Mouse (Mus musculus): ENCODE results near the gene Gm49450. TPM values are rescaled to one million over a fixed set of nuclear protein-coding genes. Genes with fewer than 3 reads are reported as not detected.
"Not testable (repeated sequence)": the region's sequence is repeated elsewhere in the genome, so short reads cannot be mapped to it uniquely, and the experiment has no call there.

The Gm49450 gene
- polyA plus RNA-seq, 1 experiment from 2014 or later: not detected

DNA sequence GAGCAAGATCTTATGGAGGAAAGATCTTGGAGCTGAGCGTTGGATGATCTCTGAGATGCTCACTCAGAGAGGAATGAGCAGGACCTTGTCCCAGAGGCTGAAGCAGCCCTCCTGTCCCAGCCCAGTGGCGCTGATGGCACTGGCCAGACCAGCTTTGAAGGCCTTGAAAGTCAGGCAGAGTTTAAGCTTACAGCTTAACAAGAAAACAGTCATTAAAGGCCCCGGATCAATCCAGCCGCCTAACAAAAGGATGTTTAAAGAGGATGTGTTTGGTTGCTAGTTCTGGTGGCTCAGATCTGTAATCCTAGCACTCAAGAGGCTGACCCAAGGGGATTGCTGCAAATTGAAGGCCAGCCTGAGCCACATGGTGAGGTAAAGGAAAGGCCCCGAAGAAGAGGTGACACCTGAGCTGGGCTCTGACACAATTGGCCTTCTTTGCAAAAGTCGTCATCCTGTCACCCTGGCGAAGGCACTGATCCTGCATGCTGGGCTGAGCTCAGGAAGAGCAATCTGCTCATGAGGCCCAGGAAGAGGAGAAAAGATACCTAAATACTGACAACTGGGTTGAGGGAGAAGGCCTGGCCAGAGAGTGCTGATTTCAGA is 26.8 kb upstream of the Gm49450 start:
- ATAC-seq (ENCODE audit: insufficient number of reproducible peaks, insufficient read depth, low FRiP score, low read depth): no peak
- 52% methylated on average over 7 of the region's 7 CpGs for WGBS
- H3K4me1 ChIP-seq (ENCODE audit: control insufficient read depth, insufficient read depth, low read length): 0 out of 2 replicates have a peak, but pooled peaks cover 7% of the 10 kb centered on the region
- H3K27me3 ChIP-seq (ENCODE audit: control insufficient read depth, insufficient read depth, low read length): no peaks in the 10 kb centered on the region
- H3K9me3 ChIP-seq (ENCODE audit: control insufficient read depth, low read depth, low read length): no peaks in the 10 kb centered on the region
- no peak overlapping the region for H3K9ac ChIP-seq (replicated peaks; ENCODE audit: low read depth, low read length)
- no peaks in the 10 kb centered on the region for H3K36me3 ChIP-seq (ENCODE audit: control insufficient read depth, insufficient read depth, low read length)
- no peak overlapping the region for H3K27ac ChIP-seq (ENCODE audit: low read length)
- no peak overlapping the region for H3K4me2 ChIP-seq (replicated peaks; ENCODE audit: low read depth, low read length)
- H3K4me3 ChIP-seq (ENCODE audit: low read depth, low read length): no peak overlapping the region

DNA sequence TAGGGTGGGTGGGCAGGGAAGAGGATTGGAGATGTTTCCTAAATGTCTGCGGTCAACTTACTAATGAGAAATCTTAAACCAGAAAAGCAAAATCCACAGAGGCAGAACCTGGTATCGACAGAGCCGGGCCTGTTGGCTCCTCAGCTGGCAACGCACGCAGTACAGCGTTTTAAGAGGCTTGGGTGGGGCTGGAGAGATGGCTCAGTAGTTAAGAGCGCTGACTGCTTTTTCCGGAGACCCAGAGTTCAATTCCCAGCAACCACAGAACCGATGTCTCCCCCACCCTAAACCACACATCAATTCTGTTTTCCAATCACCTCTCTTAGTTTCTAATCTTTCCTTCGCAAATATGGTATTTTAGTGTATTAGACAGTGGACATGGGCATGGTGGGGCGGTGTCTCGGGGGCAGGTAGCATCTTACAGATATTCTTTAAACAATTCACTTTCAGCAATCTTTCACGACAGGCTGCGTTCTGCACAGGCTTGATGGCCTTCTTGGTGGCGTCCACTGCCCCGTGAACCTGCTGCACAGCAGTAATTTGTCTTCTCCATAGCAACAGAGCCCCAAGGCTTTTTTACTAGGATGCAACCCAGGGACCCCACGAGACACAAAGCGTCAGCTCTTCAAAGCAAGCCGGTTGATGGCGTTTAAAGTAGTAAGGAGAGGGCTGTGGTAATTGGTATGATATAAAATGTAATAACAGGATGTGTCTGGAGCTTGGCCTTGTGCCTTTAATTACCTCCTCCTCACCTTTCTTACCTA is 25.2 kb upstream of the Gm49450 start:
- WGBS: 67% methylated on average over 20 of the region's 20 CpGs
- Histone ChIP-seq H3K27ac (ENCODE audit: low read length) (no peak overlapping the region), H3K9me3 (ENCODE audit: control insufficient read depth, low read depth, low read length) (no peaks in the 10 kb centered on the region), H3K36me3 (ENCODE audit: control insufficient read depth, insufficient read depth, low read length) (no peaks in the 10 kb centered on the region), H3K4me3 (ENCODE audit: low read depth, low read length) (no peak overlapping the region), H3K4me2 (replicated peaks; ENCODE audit: low read depth, low read length) (no peak overlapping the region), H3K4me1 (ENCODE audit: control insufficient read depth, insufficient read depth, low read length) (no peaks in the 10 kb centered on the region), H3K27me3 (ENCODE audit: control insufficient read depth, insufficient read depth, low read length) (no peaks in the 10 kb centered on the region), H3K9ac (replicated peaks; ENCODE audit: low read depth, low read length) (no peak overlapping the region)
- ATAC-seq (ENCODE audit: insufficient number of reproducible peaks, insufficient read depth, low FRiP score, low read depth): no peak

DNA sequence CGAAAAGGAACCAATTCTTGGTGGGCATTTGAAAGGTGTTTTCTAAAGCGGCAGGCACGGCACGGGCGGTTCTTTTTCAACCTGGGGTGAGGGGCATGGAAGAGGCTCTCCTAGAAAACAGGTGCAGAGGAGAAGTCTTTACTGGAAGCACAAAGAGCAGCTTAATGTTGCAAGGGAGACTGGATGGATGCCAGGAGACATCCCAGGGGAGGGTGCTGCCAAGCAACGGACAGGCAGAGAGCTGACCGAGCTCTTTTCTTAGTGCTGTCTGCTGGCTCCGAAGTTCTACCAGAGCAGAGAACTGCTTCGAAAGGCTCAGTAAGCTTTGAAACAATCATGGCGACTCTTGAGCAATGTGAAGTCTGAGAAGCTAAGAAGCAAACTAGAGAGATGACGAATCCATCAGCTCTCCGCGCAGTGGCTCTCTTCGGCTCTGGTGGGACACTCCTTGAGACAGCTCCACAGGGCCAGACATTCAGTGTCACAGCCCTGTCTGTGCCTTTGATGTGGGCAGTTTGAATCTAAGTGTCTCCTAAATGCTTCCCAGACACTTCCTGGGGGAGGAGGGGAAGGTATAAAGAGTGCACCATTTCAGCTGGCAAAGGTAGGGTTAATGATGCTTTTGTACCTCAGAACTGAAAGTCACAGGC is 24.5 kb upstream of the Gm49450 start:
- no peak overlapping the region for H3K9ac ChIP-seq (replicated peaks; ENCODE audit: low read depth, low read length)
- WGBS: 57% methylated on average over 14 of the region's 14 CpGs
- ATAC-seq (ENCODE audit: insufficient number of reproducible peaks, insufficient read depth, low FRiP score, low read depth): no peak

DNA sequence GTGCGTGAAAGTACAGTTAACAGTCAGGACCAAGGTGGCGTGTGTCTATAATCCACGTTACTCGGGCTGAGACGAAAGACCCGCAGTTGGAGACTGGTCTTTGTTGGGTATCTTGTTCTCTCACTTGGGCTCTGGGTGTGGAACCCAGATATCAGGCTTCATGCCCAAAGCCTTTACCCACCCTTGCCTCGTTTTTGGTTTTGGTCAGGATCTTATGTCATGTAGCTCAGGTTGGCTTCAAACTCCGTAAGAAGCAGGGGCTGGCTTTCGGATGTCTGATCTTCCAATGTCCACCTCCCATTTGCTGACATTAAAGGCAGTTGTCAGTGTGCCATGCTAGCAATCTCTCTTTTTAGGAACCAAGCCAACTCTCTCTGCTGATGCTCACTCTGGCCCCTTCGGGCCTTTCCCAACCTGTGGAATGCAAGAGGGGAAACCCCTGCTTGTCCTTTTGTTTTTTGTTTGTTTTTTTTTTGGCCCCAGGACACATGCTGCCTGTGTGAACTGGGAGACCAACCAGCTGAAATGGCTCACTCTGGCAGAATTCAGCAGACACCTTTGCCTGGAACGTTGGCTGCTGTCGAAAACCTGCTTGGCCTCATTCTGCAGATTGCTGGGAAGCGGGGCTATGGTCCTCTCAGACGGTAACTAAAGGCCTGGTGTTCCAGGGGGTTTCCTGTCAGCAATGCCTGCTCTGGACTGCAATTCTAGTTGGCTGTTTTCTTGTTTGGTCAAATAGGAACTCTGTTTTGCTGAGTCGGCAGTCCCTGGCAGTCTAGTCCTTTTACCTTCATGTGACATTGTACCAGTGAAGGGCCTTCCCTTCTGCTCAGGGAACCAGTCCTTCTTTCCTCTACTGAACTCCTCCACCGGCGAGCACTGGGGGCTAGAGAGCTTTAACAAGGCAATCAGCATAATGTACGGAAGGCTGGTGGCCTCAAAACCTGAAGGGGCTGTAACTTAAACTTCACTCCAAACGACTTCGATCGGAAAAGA is 23.7 kb upstream of the Gm49450 start:
- Histone ChIP-seq H3K27me3 (ENCODE audit: control insufficient read depth, insufficient read depth, low read length) (no peaks in the 10 kb centered on the region), H3K36me3 (ENCODE audit: control insufficient read depth, insufficient read depth, low read length) (no peaks in the 10 kb centered on the region), H3K4me3 (ENCODE audit: low read depth, low read length) (no peak overlapping the region), H3K27ac (ENCODE audit: low read length) (no peak overlapping the region), H3K9me3 (ENCODE audit: control insufficient read depth, low read depth, low read length) (no peaks in the 10 kb centered on the region), H3K4me1 (ENCODE audit: control insufficient read depth, insufficient read depth, low read length) (no peaks in the 10 kb centered on the region), H3K9ac (replicated peaks; ENCODE audit: low read depth, low read length) (no peak overlapping the region), H3K4me2 (replicated peaks; ENCODE audit: low read depth, low read length) (no peak overlapping the region)
- 68% methylated on average over 21 of the region's 21 CpGs for WGBS
- no peak for ATAC-seq (ENCODE audit: insufficient number of reproducible peaks, insufficient read depth, low FRiP score, low read depth)

More for the DNA sequence above, 24.5 kb upstream of the Gm49450 start:
- Histone ChIP-seq H3K4me2 (replicated peaks; ENCODE audit: low read depth, low read length) (no peak overlapping the region), H3K36me3 (ENCODE audit: control insufficient read depth, insufficient read depth, low read length) (no peaks in the 10 kb centered on the region), H3K4me1 (ENCODE audit: control insufficient read depth, insufficient read depth, low read length) (no peaks in the 10 kb centered on the region), H3K27ac (ENCODE audit: low read length) (no peak overlapping the region), H3K9me3 (ENCODE audit: control insufficient read depth, low read depth, low read length) (no peaks in the 10 kb centered on the region), H3K27me3 (ENCODE audit: control insufficient read depth, insufficient read depth, low read length) (no peaks in the 10 kb centered on the region), H3K4me3 (ENCODE audit: low read depth, low read length) (no peak overlapping the region)

DNA sequence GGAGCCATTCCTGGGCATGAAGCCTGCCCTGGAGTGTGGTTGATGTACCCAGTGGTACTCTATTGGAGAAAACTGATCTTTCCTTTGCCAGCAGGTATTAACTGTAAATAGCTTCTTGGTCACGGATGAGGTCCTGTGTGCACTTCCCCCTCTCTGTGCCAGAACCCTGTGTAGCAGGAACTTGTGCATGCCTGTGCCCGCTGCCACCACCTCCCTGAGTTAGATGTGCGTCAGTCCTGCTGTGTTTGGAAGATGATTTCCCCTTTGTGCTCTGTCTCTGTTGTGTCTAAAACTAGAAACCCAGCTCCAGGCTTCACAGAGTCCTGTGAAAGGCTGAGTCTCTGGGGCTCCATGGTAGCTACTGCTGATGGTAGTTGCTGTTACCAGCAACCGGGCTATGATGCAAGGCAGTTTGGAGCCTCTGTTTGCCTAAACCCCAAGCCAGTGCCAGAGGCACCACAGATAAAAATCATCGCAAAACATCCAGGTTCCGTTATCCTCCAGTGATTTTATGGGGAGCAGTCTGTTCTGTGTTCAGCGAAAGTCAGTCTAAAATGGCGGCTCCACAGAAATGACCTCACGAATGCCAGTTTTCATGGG is 19.8 kb upstream of the Gm49450 start:
- Histone ChIP-seq H3K9ac (replicated peaks; ENCODE audit: low read depth, low read length) (no peak overlapping the region), H3K27me3 (ENCODE audit: control insufficient read depth, insufficient read depth, low read length) (no peaks in the 10 kb centered on the region), H3K4me2 (replicated peaks; ENCODE audit: low read depth, low read length) (no peak overlapping the region), H3K36me3 (ENCODE audit: control insufficient read depth, insufficient read depth, low read length) (no peaks in the 10 kb centered on the region), H3K4me3 (ENCODE audit: low read depth, low read length) (no peak overlapping the region), H3K9me3 (ENCODE audit: control insufficient read depth, low read depth, low read length) (no peaks in the 10 kb centered on the region), H3K27ac (ENCODE audit: low read length) (no peak overlapping the region), H3K4me1 (ENCODE audit: control insufficient read depth, insufficient read depth, low read length) (peaks cover 14% of the 10 kb centered on the region)
- ATAC-seq (ENCODE audit: insufficient number of reproducible peaks, insufficient read depth, low FRiP score, low read depth): no peak
- 84% methylated on average over 9 of the region's 9 CpGs for WGBS

DNA sequence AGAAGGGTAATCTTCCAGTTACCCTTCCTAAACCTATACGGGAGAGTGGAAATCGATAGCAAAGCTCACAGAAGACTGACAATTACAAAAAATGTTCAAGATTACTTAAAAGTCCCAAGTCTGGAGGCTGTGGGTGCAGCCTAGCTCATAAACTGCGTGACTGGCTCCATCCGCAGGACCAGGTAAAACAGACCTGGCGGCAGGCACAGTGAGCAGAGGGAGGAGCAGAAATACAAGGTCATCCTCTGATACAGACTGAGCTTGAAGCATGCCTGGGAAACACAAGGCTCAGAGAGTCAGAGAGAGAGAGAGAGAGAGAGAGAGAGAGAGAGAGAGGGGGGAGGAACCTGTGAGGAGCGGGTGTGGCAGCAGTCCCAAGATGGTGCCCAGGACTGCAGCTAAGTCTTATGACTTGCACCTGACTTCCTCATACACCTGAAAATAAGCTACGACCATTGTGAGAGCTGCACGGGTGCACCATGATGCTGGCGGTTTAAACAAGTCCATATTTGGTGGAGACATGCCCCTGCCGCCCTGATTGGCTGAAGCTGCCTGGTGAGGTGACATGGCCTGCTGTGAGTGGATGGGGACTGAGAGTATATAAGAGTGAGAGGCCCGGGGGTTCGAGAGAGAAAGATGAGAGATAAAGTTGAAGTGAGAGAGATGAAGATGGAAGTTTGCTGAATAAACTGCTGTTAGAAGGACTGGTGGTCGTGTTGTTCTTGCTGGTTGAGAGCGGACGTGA is 18.4 kb upstream of the Gm49450 start:
- H3K9ac ChIP-seq (replicated peaks; ENCODE audit: low read depth, low read length); H3K4me3 ChIP-seq (ENCODE audit: low read depth, low read length); H3K36me3 ChIP-seq (ENCODE audit: control insufficient read depth, insufficient read depth, low read length); H3K9me3 ChIP-seq (ENCODE audit: control insufficient read depth, low read depth, low read length); H3K4me2 ChIP-seq (replicated peaks; ENCODE audit: low read depth, low read length); ATAC-seq (ENCODE audit: insufficient number of reproducible peaks, insufficient read depth, low FRiP score, low read depth); H3K27me3 ChIP-seq (ENCODE audit: control insufficient read depth, insufficient read depth, low read length); H3K27ac ChIP-seq (ENCODE audit: low read length): not testable (repeated sequence)
- 67% methylated on average over 15 of the region's 15 CpGs for WGBS
- H3K4me1 ChIP-seq (ENCODE audit: control insufficient read depth, insufficient read depth, low read length): peaks cover 14% of the 10 kb centered on the region

DNA sequence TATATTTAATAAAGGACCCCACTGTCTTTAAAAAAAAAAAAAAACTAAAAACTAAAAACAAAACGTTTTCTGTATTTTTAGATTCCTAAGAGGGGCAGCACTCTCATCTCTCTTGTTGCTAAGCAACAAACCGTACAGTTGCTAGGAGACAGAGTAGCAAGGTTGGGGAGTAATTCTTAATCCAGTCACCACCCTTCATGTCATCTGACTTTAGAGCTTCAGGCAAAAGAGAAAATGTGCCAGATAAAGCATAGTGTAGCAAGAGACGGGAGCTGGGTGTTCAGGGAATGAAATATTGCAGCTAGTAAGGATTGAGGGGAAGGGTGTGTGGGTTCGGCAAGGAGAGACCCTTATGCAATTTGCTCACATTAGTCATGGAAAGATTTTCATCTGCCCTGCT is 17.8 kb upstream of the Gm49450 start:
- no peak for ATAC-seq (ENCODE audit: insufficient number of reproducible peaks, insufficient read depth, low FRiP score, low read depth)

More for the DNA sequence above, 17.8 kb upstream of the Gm49450 start:
- Histone ChIP-seq H3K36me3 (ENCODE audit: control insufficient read depth, insufficient read depth, low read length) (no peaks in the 10 kb centered on the region), H3K9ac (replicated peaks; ENCODE audit: low read depth, low read length) (no peak overlapping the region), H3K4me1 (ENCODE audit: control insufficient read depth, insufficient read depth, low read length) (peaks cover 14% of the 10 kb centered on the region), H3K4me2 (replicated peaks; ENCODE audit: low read depth, low read length) (no peak overlapping the region), H3K9me3 (ENCODE audit: control insufficient read depth, low read depth, low read length) (no peaks in the 10 kb centered on the region), H3K27me3 (ENCODE audit: control insufficient read depth, insufficient read depth, low read length) (no peaks in the 10 kb centered on the region), H3K27ac (ENCODE audit: low read length) (no peak overlapping the region), H3K4me3 (ENCODE audit: low read depth, low read length) (no peak overlapping the region)
- WGBS: 30% methylated on average over 4 of the region's 4 CpGs
